Mouse (Mus musculus): ENCODE data around the gene Ripor3. TPM values are rescaled to one million over a fixed set of nuclear protein-coding genes. Genes with fewer than 3 reads are reported as not detected.

The Ripor3 gene
- polyA plus RNA-seq, 2 experiments, result 5.3 to 21.0 TPM

DNA sequence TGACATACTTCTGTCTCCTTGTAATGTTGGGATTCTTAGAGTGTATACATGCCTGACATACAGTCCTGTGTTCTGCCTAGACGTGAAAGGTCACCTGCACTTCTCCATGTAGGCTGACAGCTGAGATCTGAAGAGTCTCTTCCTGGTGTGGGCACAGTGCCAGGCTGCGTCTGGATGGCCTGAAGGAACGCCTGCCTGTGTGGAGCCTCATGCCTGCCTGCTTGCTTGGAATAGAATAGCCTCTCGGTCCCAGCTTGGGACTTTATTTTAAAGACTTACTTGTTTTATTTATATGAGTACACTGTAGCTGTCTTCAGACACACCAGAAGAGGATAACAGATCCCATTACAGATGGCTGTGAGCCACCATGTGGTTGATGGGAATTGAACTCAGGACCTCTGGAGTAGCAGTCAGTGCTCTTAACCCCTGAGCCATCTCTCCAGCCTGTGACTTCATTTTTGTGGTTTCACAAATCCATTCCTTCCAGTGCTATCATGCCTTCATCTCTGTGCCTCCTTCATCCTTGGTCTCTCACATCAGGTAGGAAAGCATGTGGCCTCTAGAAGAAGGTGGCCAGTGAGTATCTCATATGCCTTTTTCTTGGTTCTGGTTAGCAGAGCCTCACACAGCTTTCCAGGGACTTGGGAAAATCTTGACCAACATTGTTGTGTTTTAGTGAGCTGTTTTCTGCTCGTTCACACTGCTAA is 52.2 kb downstream of the Ripor3 start:
- Histone ChIP-seq H3K27ac (replicated peaks; ENCODE audit: low read depth, low read length) (no peak overlapping the region), H3K9me3 (ENCODE audit: control insufficient read depth, low read length) (no peaks in the 10 kb centered on the region), H3K9ac (ENCODE audit: low read depth, low read length, severe bottlenecking) (no peak overlapping the region), H3K4me1 (ENCODE audit: control insufficient read depth, insufficient read depth, low read length) (no peaks in the 10 kb centered on the region), H3K4me3 (replicated peaks; ENCODE audit: low read length) (no peak overlapping the region), H3K36me3 (ENCODE audit: control insufficient read depth, insufficient read depth, low read length) (peaks cover 6% of the 10 kb centered on the region; the same call in 1 of the 2 replicates), H3K4me2 (replicated peaks; ENCODE audit: low read depth, low read length, severe bottlenecking) (no peak overlapping the region), H3K27me3 (ENCODE audit: control insufficient read depth, insufficient read depth, low read length) (no peaks in the 10 kb centered on the region)
- no peak for ATAC-seq (ENCODE audit: low FRiP score, low read depth)
- 52% methylated on average over 5 of the region's 5 CpGs for WGBS
- no peak for DNase-seq (ENCODE audit: low spot score)
- TF ChIP-seq POLR2A (IDR thresholded peaks at IDR 0.05; ENCODE audit: borderline replicate concordance, extremely low read depth, insufficient read depth, insufficient read length), result no peak

DNA sequence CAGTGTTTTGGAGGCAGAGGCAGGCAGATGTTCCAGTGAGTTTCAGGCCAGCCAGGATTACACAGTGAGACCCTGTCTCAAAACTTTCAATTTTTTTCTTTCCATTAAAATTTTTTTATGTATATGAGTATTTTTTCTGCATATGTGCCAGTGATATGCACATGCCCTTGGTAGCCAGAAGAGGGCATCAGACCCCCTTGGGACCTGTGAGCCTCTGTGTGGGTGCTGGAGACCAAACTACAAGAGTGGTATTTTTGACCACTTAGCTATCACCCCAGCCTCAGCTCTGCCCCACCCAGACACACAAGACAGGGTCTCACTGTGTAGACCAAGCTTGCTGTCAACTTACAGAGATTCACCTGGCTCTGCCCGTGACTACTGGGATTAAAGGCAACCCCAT is 52.9 kb downstream of the Ripor3 start:
- no peak for TF ChIP-seq POLR2A (IDR thresholded peaks at IDR 0.05; ENCODE audit: borderline replicate concordance, extremely low read depth, insufficient read depth, insufficient read length)
- Histone ChIP-seq H3K4me2 (replicated peaks; ENCODE audit: low read depth, low read length, severe bottlenecking) (no peak overlapping the region), H3K9me3 (ENCODE audit: control insufficient read depth, low read length) (no peaks in the 10 kb centered on the region), H3K4me1 (ENCODE audit: control insufficient read depth, insufficient read depth, low read length) (no peaks in the 10 kb centered on the region), H3K4me3 (replicated peaks; ENCODE audit: low read length) (no peak overlapping the region), H3K27ac (replicated peaks; ENCODE audit: low read depth, low read length) (no peak overlapping the region), H3K27me3 (ENCODE audit: control insufficient read depth, insufficient read depth, low read length) (no peaks in the 10 kb centered on the region), H3K36me3 (ENCODE audit: control insufficient read depth, insufficient read depth, low read length) (peaks cover 2% of the 10 kb centered on the region; the same call in 1 of the 2 replicates), H3K9ac (ENCODE audit: low read depth, low read length, severe bottlenecking) (no peak overlapping the region)
- ATAC-seq (ENCODE audit: low FRiP score, low read depth), result no peak
- WGBS, result 96% methylated on average over 1 of the region's 1 CpGs
- DNase-seq (ENCODE audit: low spot score), result no peak

GRCm38 (mm10) chr2:167954928-167955327 is 55.5 kb downstream of the Ripor3 start:
- Histone ChIP-seq H3K27me3 (ENCODE audit: control insufficient read depth, insufficient read depth, low read length) (no peaks in the 10 kb centered on the region), H3K4me1 (ENCODE audit: control insufficient read depth, insufficient read depth, low read length) (0 out of 2 replicates have a peak, but pooled peaks cover 3% of the 10 kb centered on the region), H3K27ac (replicated peaks; ENCODE audit: low read depth, low read length) (no peak overlapping the region), H3K36me3 (ENCODE audit: control insufficient read depth, insufficient read depth, low read length) (no peaks in the 10 kb centered on the region; the same call in 1 of the 2 replicates), H3K4me2 (replicated peaks; ENCODE audit: low read depth, low read length, severe bottlenecking) (no peak overlapping the region), H3K4me3 (replicated peaks; ENCODE audit: low read length) (no peak overlapping the region), H3K9ac (ENCODE audit: low read depth, low read length, severe bottlenecking) (no peak overlapping the region), H3K9me3 (ENCODE audit: control insufficient read depth, low read length) (no peaks in the 10 kb centered on the region)
- TF ChIP-seq POLR2A (IDR thresholded peaks at IDR 0.05; ENCODE audit: borderline replicate concordance, extremely low read depth, insufficient read depth, insufficient read length), result no peak
- no peak for DNase-seq (ENCODE audit: low spot score)
- ATAC-seq (ENCODE audit: low FRiP score, low read depth), result no peak
- 78% methylated on average over 7 of the region's 7 CpGs for WGBS

GRCm38 (mm10) chr2:167953819-167954218 is 56.6 kb downstream of the Ripor3 start:
- TF ChIP-seq POLR2A (IDR thresholded peaks at IDR 0.05; ENCODE audit: borderline replicate concordance, extremely low read depth, insufficient read depth, insufficient read length), result no peak
- Histone ChIP-seq H3K27ac (replicated peaks; ENCODE audit: low read depth, low read length) (no peak overlapping the region), H3K4me2 (replicated peaks; ENCODE audit: low read depth, low read length, severe bottlenecking) (no peak overlapping the region), H3K4me1 (ENCODE audit: control insufficient read depth, insufficient read depth, low read length) (peaks cover 6% of the 10 kb centered on the region; the same call in 1 of the 2 replicates), H3K9ac (ENCODE audit: low read depth, low read length, severe bottlenecking) (no peak overlapping the region), H3K27me3 (ENCODE audit: control insufficient read depth, insufficient read depth, low read length) (no peaks in the 10 kb centered on the region), H3K4me3 (replicated peaks; ENCODE audit: low read length) (no peak overlapping the region), H3K9me3 (ENCODE audit: control insufficient read depth, low read length) (no peaks in the 10 kb centered on the region), H3K36me3 (ENCODE audit: control insufficient read depth, insufficient read depth, low read length) (no peaks in the 10 kb centered on the region)
- ATAC-seq (ENCODE audit: low FRiP score, low read depth), result no peak
- WGBS, result 82% methylated on average over 10 of the region's 10 CpGs
- no peak for DNase-seq (ENCODE audit: low spot score)

- ATAC-seq (ENCODE audit: low FRiP score, low read depth) (no peak), DNase-seq (ENCODE audit: low spot score) (no peak)
- no peak overlapping the region for H3K9ac ChIP-seq (ENCODE audit: low read depth, low read length, severe bottlenecking)
- H3K4me2 ChIP-seq (replicated peaks; ENCODE audit: low read depth, low read length, severe bottlenecking), result no peak overlapping the region
- 0 out of 2 replicates have a peak overlapping the region, but pooled peaks have one; percentile 10 for H3K27ac ChIP-seq (replicated peaks; ENCODE audit: low read depth, low read length)
- H3K27me3 ChIP-seq (ENCODE audit: control insufficient read depth, insufficient read depth, low read length), result no peaks in the 10 kb centered on the region
- WGBS, result 86% methylated on average over 13 of the region's 13 CpGs
- no peaks in the 10 kb centered on the region for H3K9me3 ChIP-seq (ENCODE audit: control insufficient read depth, low read length)
- peaks cover 11% of the 10 kb centered on the region; the same call in 1 of the 2 replicates for H3K4me1 ChIP-seq (ENCODE audit: control insufficient read depth, insufficient read depth, low read length)
- H3K36me3 ChIP-seq (ENCODE audit: control insufficient read depth, insufficient read depth, low read length), result no peaks in the 10 kb centered on the region; the same call in 1 of the 2 replicates
- H3K4me3 ChIP-seq (replicated peaks; ENCODE audit: low read length), result no peak overlapping the region
- TF ChIP-seq POLR2A (IDR thresholded peaks at IDR 0.05; ENCODE audit: borderline replicate concordance, extremely low read depth, insufficient read depth, insufficient read length), result no peak
Observed at GRCm38 (mm10) chr2:167951301-167952211, 58.9 kb downstream of the Ripor3 start.

Measured in limb, embryonic 14.5 days (tissue).